Mouse (Mus musculus) intestine, postnatal 0 days (tissue): ENCODE results near the gene Atf6. TPM values are rescaled to one million over a fixed set of nuclear protein-coding genes. Genes with fewer than 3 reads are reported as not detected.

Source experiments
- ATAC-seq: fragments of 200-750 bp; cut with Nextera tagmentation; 2 replicates; pipeline ENCODE4 v1.8.0; 2017; ENCODE audit warnings: mild to moderate bottlenecking, moderate TSS enrichment, moderate library complexity
- H3K27ac ChIP-seq: fragments of 300-500 bp; sonication (generic); 2 replicates; pipeline ENCODE4 v1.5.1; 2014; ENCODE audit warnings: mild to moderate bottlenecking, low read depth, low read length, moderate library complexity
- H3K27me3 ChIP-seq: fragments of 300-500 bp; sonication (generic); replicated peaks from 2 replicates; pipeline ENCODE4 v1.6.1; 2014; ENCODE audit warnings: low read length, mixed read lengths; ENCODE audit not compliant: control insufficient read depth, insufficient read depth
- H3K36me3 ChIP-seq: fragments of 300-500 bp; sonication (generic); 2 replicates; pipeline ENCODE4 v1.6.1; 2014; ENCODE audit warnings: mild to moderate bottlenecking, moderate library complexity; ENCODE audit not compliant: control insufficient read depth, insufficient read depth
- H3K4me1 ChIP-seq: fragments of 300-500 bp; sonication (generic); replicated peaks from 2 replicates; pipeline ENCODE4 v1.6.1; 2014; ENCODE audit warnings: antibody characterized with exemption, low read length, mixed read lengths; ENCODE audit not compliant: control insufficient read depth, insufficient read depth
- H3K4me2 ChIP-seq: fragments of 300-500 bp; sonication (generic); replicated peaks from 2 replicates; pipeline ENCODE4 v1.6.1; 2014; ENCODE audit warnings: low read depth, mild to moderate bottlenecking, moderate library complexity
- H3K4me3 ChIP-seq: fragments of 300-500 bp; sonication (generic); 2 replicates; pipeline ENCODE4 v1.5.1; 2014; ENCODE audit warnings: low read depth, low read length
- H3K9ac ChIP-seq: fragments of 300-500 bp; sonication (generic); 2 replicates; pipeline ENCODE4 v1.6.1; 2014; ENCODE audit warnings: mild to moderate bottlenecking, low read depth, low read length
- H3K9me3 ChIP-seq: fragments of 300-500 bp; sonication (generic); 2 replicates; pipeline ENCODE4 v1.6.1; 2016; ENCODE audit warnings: mixed run types; ENCODE audit not compliant: control insufficient read depth
- CTCF ChIP-seq: sonication (generic); IDR thresholded peaks from 2 replicates; pipeline ENCODE4 v1.5.1; 2016; ENCODE audit warnings: low read depth, mild to moderate bottlenecking, control low read depth, antibody characterized with exemption, moderate library complexity
- WGBS: fragments of 180-500 bp; shearing (Covaris S2); extraction: QIAGEN DNeasy Blood & Tissue Kit; methylation state at CpG from one replicate; pipeline ENCODE4 v1.1.7; 2014; 5-methylcytosine and 5-hydroxymethylcytosine counted together
- polyA plus RNA-seq: library from polyadenylated mRNA; unstranded; fragments of >200 nt; fragmentation: Nextera tagmentation; extraction: Ambion mirVana; gene quantifications from 2 replicates; pipeline ENCODE4 v1.2.1, GENCODE M21; 2015

Gene Atf6
- polyA plus RNA-seq, 1 experiment from 2014 or later: 5.4 TPM

GRCm38 (mm10) chr1:170746523-170746922 is 121.0 kb downstream of the Atf6 start:
- Histone ChIP-seq H3K4me3 (no peak overlapping the region), H3K27me3 (no peaks in the 10 kb centered on the region), H3K27ac (no peak overlapping the region), H3K4me1 (no peaks in the 10 kb centered on the region), H3K9me3 (no peaks in the 10 kb centered on the region), H3K4me2 (no peak overlapping the region), H3K36me3 (no peaks in the 10 kb centered on the region), H3K9ac (no peak overlapping the region)
- TF ChIP-seq CTCF: no peak
- WGBS: 92% methylated on average over 5 of the region's 5 CpGs
- no peak for ATAC-seq

- no peaks in the 10 kb centered on the region for H3K4me1 ChIP-seq
- no peaks in the 10 kb centered on the region for H3K27me3 ChIP-seq
- H3K4me3 ChIP-seq: no peak overlapping the region
- H3K27ac ChIP-seq: no peak overlapping the region
- H3K9me3 ChIP-seq: no peaks in the 10 kb centered on the region
- no peak for TF ChIP-seq CTCF
- H3K9ac ChIP-seq: no peak overlapping the region
- no peaks in the 10 kb centered on the region for H3K36me3 ChIP-seq
- no peak for ATAC-seq
- WGBS: 63% methylated on average over 5 of the region's 5 CpGs
- no peak overlapping the region for H3K4me2 ChIP-seq
These were observed 125.9 kb downstream of the Atf6 start for GRCm38 (mm10) chr1:170741497-170742246.

- Histone ChIP-seq H3K4me3 (no peak overlapping the region), H3K9ac (no peak overlapping the region), H3K27ac (no peak overlapping the region), H3K27me3 (no peaks in the 10 kb centered on the region), H3K4me2 (no peak overlapping the region), H3K4me1 (0 out of 2 replicates have a peak, but pooled peaks cover 3% of the 10 kb centered on the region), H3K36me3 (no peaks in the 10 kb centered on the region), H3K9me3 (no peaks in the 10 kb centered on the region)
- no peak for ATAC-seq
- TF ChIP-seq CTCF: no peak
- WGBS: 80% methylated on average over 3 of the region's 3 CpGs
These were observed 132.7 kb downstream of the Atf6 start for GRCm38 (mm10) chr1:170734866-170735265.

- H3K27me3 ChIP-seq: no peaks in the 10 kb centered on the region
- WGBS: 76% methylated on average over 2 of the region's 2 CpGs
- H3K9ac ChIP-seq: no peak overlapping the region
- no peak overlapping the region for H3K4me3 ChIP-seq
- no peak overlapping the region for H3K27ac ChIP-seq
- no peak overlapping the region for H3K4me2 ChIP-seq
- ATAC-seq: no peak
- no peak for TF ChIP-seq CTCF
- no peaks in the 10 kb centered on the region for H3K9me3 ChIP-seq
- H3K36me3 ChIP-seq: no peaks in the 10 kb centered on the region
- H3K4me1 ChIP-seq: 0 out of 2 replicates have a peak, but pooled peaks cover 3% of the 10 kb centered on the region
These were observed 135.0 kb downstream of the Atf6 start for GRCm38 (mm10) chr1:170732596-170732890.

GRCm38 (mm10) chr1:170731865-170732595 is 135.5 kb downstream of the Atf6 start:
- 0 out of 2 replicates have a peak, but pooled peaks cover 3% of the 10 kb centered on the region for H3K4me1 ChIP-seq
- ATAC-seq: no peak
- H3K36me3 ChIP-seq: no peaks in the 10 kb centered on the region
- no peaks in the 10 kb centered on the region for H3K27me3 ChIP-seq
- no peaks in the 10 kb centered on the region for H3K9me3 ChIP-seq
- 82% methylated on average over 11 of the region's 11 CpGs for WGBS
- H3K27ac ChIP-seq: no peak overlapping the region
- no peak overlapping the region for H3K4me3 ChIP-seq
- no peak for TF ChIP-seq CTCF
- H3K4me2 ChIP-seq: no peak overlapping the region
- H3K9ac ChIP-seq: no peak overlapping the region

- Histone ChIP-seq H3K9ac (no peak overlapping the region), H3K27me3 (no peaks in the 10 kb centered on the region), H3K4me2 (no peak overlapping the region), H3K36me3 (no peaks in the 10 kb centered on the region), H3K4me1 (0 out of 2 replicates have a peak, but pooled peaks cover 3% of the 10 kb centered on the region), H3K4me3 (no peak overlapping the region), H3K9me3 (no peaks in the 10 kb centered on the region), H3K27ac (no peak overlapping the region)
- ATAC-seq: no peak
- TF ChIP-seq CTCF: no peak
- WGBS: 84% methylated on average over 8 of the region's 8 CpGs
These were observed 138.2 kb downstream of the Atf6 start for GRCm38 (mm10) chr1:170729267-170729962.
